Mouse (Mus musculus): ENCODE measurements around the gene Rgs17. TPM values are rescaled to one million over a fixed set of nuclear protein-coding genes. Genes with fewer than 3 reads are reported as not detected.
"Not testable (repeated sequence)": the region's sequence is repeated elsewhere in the genome, so short reads cannot be mapped to it uniquely, and the experiment has no call there.

Gene Rgs17
- 0.77 and 1.1 TPM in 2 replicates for polyA plus RNA-seq (2015; fragmentation: Nextera tagmentation; extraction: Ambion mirVana)

GRCm38 (mm10) chr10:5922294-5922828, at the start of gene Rgs17:
Gene Rgs17, minus strand, starts transcription at chr10:5922400.
- peak within 1 kb of the TSS; percentile 41 for H3K9ac ChIP-seq
- H3K4me1 ChIP-seq (replicated peaks) = peaks cover 18% of the 10 kb centered on the region
- no peaks in the 10 kb centered on the region for H3K36me3 ChIP-seq
- H3K27ac ChIP-seq = no peak within 1 kb of the TSS
- ATAC-seq (replicated peaks; ENCODE audit: insufficient number of reproducible peaks, insufficient read depth, low FRiP score, low read depth) = peak; percentile 80
- peak within 1 kb of the TSS; percentile 60 for H3K4me3 ChIP-seq
- peaks cover 20% of the 10 kb centered on the region for H3K27me3 ChIP-seq
- under 1% methylated on average over 33 of the region's 35 CpGs for WGBS
- no peaks in the 10 kb centered on the region for H3K9me3 ChIP-seq (replicated peaks)
- H3K4me2 ChIP-seq = peak within 1 kb of the TSS; percentile 97

- 71% methylated on average over 2 of the region's 2 CpGs for WGBS
- no peaks in the 10 kb centered on the region for H3K36me3 ChIP-seq
- ATAC-seq (replicated peaks; ENCODE audit: insufficient number of reproducible peaks, insufficient read depth, low FRiP score, low read depth) = no peak
- no peaks in the 10 kb centered on the region for H3K4me1 ChIP-seq (replicated peaks)
- H3K4me3 ChIP-seq = no peak overlapping the region
- H3K4me2 ChIP-seq = no peak overlapping the region
- no peak overlapping the region for H3K9ac ChIP-seq
- H3K27ac ChIP-seq = no peak overlapping the region
- no peaks in the 10 kb centered on the region for H3K9me3 ChIP-seq (replicated peaks)
- no peaks in the 10 kb centered on the region for H3K27me3 ChIP-seq
Measured at GRCm38 (mm10) chr10:5967655-5968054, 45.5 kb upstream of the Rgs17 start.

GRCm38 (mm10) chr10:5953787-5954186, 31.6 kb upstream of the Rgs17 start:
- not testable (repeated sequence) for H3K4me3 ChIP-seq; H3K27ac ChIP-seq; H3K9ac ChIP-seq; H3K4me2 ChIP-seq; H3K4me1 ChIP-seq (replicated peaks); H3K9me3 ChIP-seq (replicated peaks); ATAC-seq (replicated peaks; ENCODE audit: insufficient number of reproducible peaks, insufficient read depth, low FRiP score, low read depth); H3K27me3 ChIP-seq; H3K36me3 ChIP-seq

- Histone ChIP-seq H3K9ac (no peak overlapping the region), H3K4me3 (no peak overlapping the region), H3K36me3 (no peaks in the 10 kb centered on the region), H3K27ac (no peak overlapping the region), H3K4me1 (replicated peaks) (peaks cover 18% of the 10 kb centered on the region), H3K9me3 (replicated peaks) (no peaks in the 10 kb centered on the region), H3K27me3 (peaks cover 20% of the 10 kb centered on the region), H3K4me2 (no peak overlapping the region)
- 83% methylated on average over 5 of the region's 5 CpGs for WGBS
- ATAC-seq (replicated peaks; ENCODE audit: insufficient number of reproducible peaks, insufficient read depth, low FRiP score, low read depth) = no peak
Measured at GRCm38 (mm10) chr10:5924261-5924660, 2.1 kb upstream of the Rgs17 start.

GRCm38 (mm10) chr10:5923096-5923495, 896 bp upstream of the Rgs17 start:
- Histone ChIP-seq H3K27me3 (peaks cover 20% of the 10 kb centered on the region), H3K4me3 (no peak overlapping the region), H3K36me3 (no peaks in the 10 kb centered on the region), H3K4me2 (no peak overlapping the region), H3K27ac (no peak overlapping the region), H3K4me1 (replicated peaks) (peaks cover 18% of the 10 kb centered on the region), H3K9ac (no peak overlapping the region), H3K9me3 (replicated peaks) (no peaks in the 10 kb centered on the region)
- 12% methylated on average over 9 of the region's 9 CpGs for WGBS
- ATAC-seq (replicated peaks; ENCODE audit: insufficient number of reproducible peaks, insufficient read depth, low FRiP score, low read depth) = no peak

GRCm38 (mm10) chr10:5921771-5922170, 429 bp downstream of the Rgs17 start:
- no peak for ATAC-seq (replicated peaks; ENCODE audit: insufficient number of reproducible peaks, insufficient read depth, low FRiP score, low read depth)
- H3K4me2 ChIP-seq = peak overlapping the region; percentile 97
- peak overlapping the region; percentile 60 for H3K4me3 ChIP-seq
- 1% methylated on average over 31 of the region's 31 CpGs for WGBS
- H3K27ac ChIP-seq = no peak overlapping the region
- peaks cover 18% of the 10 kb centered on the region for H3K4me1 ChIP-seq (replicated peaks)
- peaks cover 20% of the 10 kb centered on the region for H3K27me3 ChIP-seq
- no peaks in the 10 kb centered on the region for H3K9me3 ChIP-seq (replicated peaks)
- H3K36me3 ChIP-seq = no peaks in the 10 kb centered on the region
- H3K9ac ChIP-seq = peak overlapping the region; percentile 41

- Histone ChIP-seq H3K36me3 (no peaks in the 10 kb centered on the region), H3K27ac (no peak overlapping the region), H3K9me3 (replicated peaks) (no peaks in the 10 kb centered on the region), H3K4me3 (peak overlapping the region; percentile 60), H3K4me1 (replicated peaks) (peaks cover 18% of the 10 kb centered on the region), H3K4me2 (peak overlapping the region; percentile 97), H3K27me3 (peaks cover 20% of the 10 kb centered on the region), H3K9ac (0 out of 2 replicates have a peak overlapping the region, but pooled peaks have one; percentile 31)
- no peak for ATAC-seq (replicated peaks; ENCODE audit: insufficient number of reproducible peaks, insufficient read depth, low FRiP score, low read depth)
- WGBS = 2% methylated on average over 12 of the region's 12 CpGs
Measured at GRCm38 (mm10) chr10:5921031-5921551, 1.1 kb downstream of the Rgs17 start.

- Histone ChIP-seq H3K27me3 (no peaks in the 10 kb centered on the region), H3K4me1 (replicated peaks) (no peaks in the 10 kb centered on the region), H3K4me3 (no peak overlapping the region), H3K4me2 (no peak overlapping the region), H3K9me3 (replicated peaks) (no peaks in the 10 kb centered on the region), H3K9ac (no peak overlapping the region), H3K36me3 (no peaks in the 10 kb centered on the region), H3K27ac (no peak overlapping the region)
- ATAC-seq (replicated peaks; ENCODE audit: insufficient number of reproducible peaks, insufficient read depth, low FRiP score, low read depth) = no peak
- whole genome bisulfite sequencing = 79% methylated on average over 2 of the region's 2 CpGs
Measured at GRCm38 (mm10) chr10:5904399-5904798, 17.8 kb downstream of the Rgs17 start.

GRCm38 (mm10) chr10:5901777-5902176, 20.4 kb downstream of the Rgs17 start:
- no peak overlapping the region for H3K4me2 ChIP-seq
- H3K9me3 ChIP-seq (replicated peaks) = no peaks in the 10 kb centered on the region
- no peak overlapping the region for H3K4me3 ChIP-seq
- no peak for ATAC-seq (replicated peaks; ENCODE audit: insufficient number of reproducible peaks, insufficient read depth, low FRiP score, low read depth)
- no peaks in the 10 kb centered on the region for H3K36me3 ChIP-seq
- no peaks in the 10 kb centered on the region for H3K4me1 ChIP-seq (replicated peaks)
- no peak overlapping the region for H3K27ac ChIP-seq
- H3K9ac ChIP-seq = no peak overlapping the region
- 55% methylated on average over 4 of the region's 4 CpGs for WGBS
- H3K27me3 ChIP-seq = no peaks in the 10 kb centered on the region

GRCm38 (mm10) chr10:5900731-5901130, 21.5 kb downstream of the Rgs17 start:
- Histone ChIP-seq H3K9me3 (replicated peaks) (no peaks in the 10 kb centered on the region), H3K27me3 (no peaks in the 10 kb centered on the region), H3K4me1 (replicated peaks) (no peaks in the 10 kb centered on the region), H3K9ac (no peak overlapping the region), H3K36me3 (no peaks in the 10 kb centered on the region), H3K27ac (no peak overlapping the region), H3K4me3 (no peak overlapping the region), H3K4me2 (no peak overlapping the region)
- no peak for ATAC-seq (replicated peaks; ENCODE audit: insufficient number of reproducible peaks, insufficient read depth, low FRiP score, low read depth)
- 43% methylated on average over 6 of the region's 6 CpGs for WGBS

- H3K4me1 ChIP-seq (replicated peaks) = no peaks in the 10 kb centered on the region
- WGBS = 54% methylated on average over 3 of the region's 3 CpGs
- H3K9me3 ChIP-seq (replicated peaks) = no peaks in the 10 kb centered on the region
- H3K27me3 ChIP-seq = no peaks in the 10 kb centered on the region
- ATAC-seq (replicated peaks; ENCODE audit: insufficient number of reproducible peaks, insufficient read depth, low FRiP score, low read depth) = no peak
- H3K9ac ChIP-seq = no peak overlapping the region
- H3K36me3 ChIP-seq = no peaks in the 10 kb centered on the region
- no peak overlapping the region for H3K27ac ChIP-seq
- no peak overlapping the region for H3K4me3 ChIP-seq
- H3K4me2 ChIP-seq = no peak overlapping the region
Measured at GRCm38 (mm10) chr10:5877106-5877505, 45.1 kb downstream of the Rgs17 start.

GRCm38 (mm10) chr10:5871081-5871480, 51.1 kb downstream of the Rgs17 start:
- Histone ChIP-seq H3K4me1 (replicated peaks) (no peaks in the 10 kb centered on the region), H3K4me2 (no peak overlapping the region), H3K27ac (no peak overlapping the region), H3K27me3 (no peaks in the 10 kb centered on the region), H3K9ac (no peak overlapping the region), H3K9me3 (replicated peaks) (no peaks in the 10 kb centered on the region), H3K4me3 (no peak overlapping the region), H3K36me3 (no peaks in the 10 kb centered on the region)
- ATAC-seq (replicated peaks; ENCODE audit: insufficient number of reproducible peaks, insufficient read depth, low FRiP score, low read depth) = no peak
- WGBS = 62% methylated on average over 4 of the region's 4 CpGs

Measured in heart, embryonic 15.5 days (tissue).